Mouse (Mus musculus) urinary bladder, postnatal 4 days (tissue): ENCODE measurements around the gene Tmem129.

ENCODE experiments used
- DNase-seq, 2 experiments: peaks; one replicate each; pipeline ENCODE4 v3.0.0; 2021 to 2022; ENCODE audit warnings: low spot score in 2 of 2

Tmem129 gene

GRCm38 (mm10) chr5:33638826-33639225 is 19.4 kb downstream of the Tmem129 start:
- no peak for DNase-seq

- no peak for DNase-seq
These were observed 20.4 kb downstream of the Tmem129 start for GRCm38 (mm10) chr5:33637606-33638350.

GRCm38 (mm10) chr5:33635361-33635760 is 22.9 kb downstream of the Tmem129 start:
- DNase-seq = no peak

- DNase-seq = no peak
These were observed 25.7 kb downstream of the Tmem129 start for GRCm38 (mm10) chr5:33632526-33632925.

- no peak for DNase-seq
These were observed 27.6 kb downstream of the Tmem129 start for GRCm38 (mm10) chr5:33630615-33631014.

GRCm38 (mm10) chr5:33630061-33630460 is 28.2 kb downstream of the Tmem129 start:
- DNase-seq = no peak

GRCm38 (mm10) chr5:33629301-33629987 is 28.8 kb downstream of the Tmem129 start, which contains the start of the genes Fam53a and Gm9903:
Gene Fam53a, minus strand, starts transcription at chr5:33629635.
Gene Gm9903, plus strand, starts transcription at chr5:33629925.
- DNase-seq = peak; percentile 99 to 100

GRCm38 (mm10) chr5:33628820-33629300 is 29.4 kb downstream of the Tmem129 start:
- DNase-seq = peak in 1 of 2 experiments; percentile 29

GRCm38 (mm10) chr5:33627968-33628367 is 30.2 kb downstream of the Tmem129 start:
- DNase-seq = no peak

- no peak for DNase-seq
These were observed 34.5 kb downstream of the Tmem129 start for GRCm38 (mm10) chr5:33623766-33624165.

GRCm38 (mm10) chr5:33622671-33623070 is 35.5 kb downstream of the Tmem129 start:
- no peak for DNase-seq

- DNase-seq = no peak
These were observed 43.8 kb downstream of the Tmem129 start for GRCm38 (mm10) chr5:33614391-33614790.

- DNase-seq = no peak
These were observed 46.4 kb downstream of the Tmem129 start for GRCm38 (mm10) chr5:33611795-33612194.

- DNase-seq = no peak
These were observed 49.0 kb downstream of the Tmem129 start for GRCm38 (mm10) chr5:33609226-33609625.

- DNase-seq = no peak
These were observed 50.8 kb downstream of the Tmem129 start for GRCm38 (mm10) chr5:33607434-33607833.

GRCm38 (mm10) chr5:33606631-33607030 is 51.6 kb downstream of the Tmem129 start:
- DNase-seq = no peak

- DNase-seq = no peak
These were observed 52.9 kb downstream of the Tmem129 start for GRCm38 (mm10) chr5:33605314-33605713.
